Mouse (Mus musculus) bone marrow macrophage, adult 2 months (primary cell): Measurements from ENCODE around the gene Tbce.

Source experiments
- CTCF ChIP-seq: IDR thresholded peaks from 2 replicates; pipeline ENCODE4 v1.5.1; 2012; ENCODE audit warnings: low read depth, mild to moderate bottlenecking, low read length, moderate library complexity
- POLR2A ChIP-seq: IDR thresholded peaks from 2 replicates; pipeline ENCODE4 v1.6.1; 2012; ENCODE audit warnings: mild to moderate bottlenecking, low read depth, low read length, borderline replicate concordance

GRCm38 (mm10) chr13:14034073-14034348, 5.4 kb downstream of the Tbce start:
- TF ChIP-seq CTCF (no peak), POLR2A (no peak)
